Mouse (Mus musculus): ENCODE data around the gene Erbb4. TPM values are rescaled to one million over a fixed set of nuclear protein-coding genes. Genes with fewer than 3 reads are reported as not detected.

Erbb4 gene
- total RNA-seq, 2 experiments from 2014 or later = 0.78 to 0.88 TPM

- intact Hi-C loops (cut with DNase I; ENCODE audit: low total_unique reads) = no loop called here
- DNase-seq = no peak
These were observed 61.5 kb downstream of the Erbb4 start for GRCm38 (mm10) chr1:69046228-69046978.

GRCm38 (mm10) chr1:69027816-69028215 lies 80.0 kb downstream of the Erbb4 start:
- no peak for DNase-seq
- intact Hi-C loops (cut with DNase I; ENCODE audit: low total_unique reads) = no loop called here

- intact Hi-C loops (cut with DNase I; ENCODE audit: low total_unique reads) = no loop called here
These were observed 83.0 kb downstream of the Erbb4 start for GRCm38 (mm10) chr1:69024858-69025257.

GRCm38 (mm10) chr1:69023157-69023925 lies 84.5 kb downstream of the Erbb4 start:
- DNase-seq = no peak
- intact Hi-C loops (cut with DNase I; ENCODE audit: low total_unique reads) = no loop called here

More at GRCm38 (mm10) chr1:69024858-69025257, 83.0 kb downstream of the Erbb4 start:
- no peak for DNase-seq

- no peak for DNase-seq
- intact Hi-C loops (cut with DNase I; ENCODE audit: low total_unique reads) = no loop called here
These were observed 97.9 kb downstream of the Erbb4 start for GRCm38 (mm10) chr1:69009800-69010505.

- no peak for DNase-seq
- intact Hi-C loops (cut with DNase I; ENCODE audit: low total_unique reads) = no loop called here
These were observed 106.5 kb downstream of the Erbb4 start for GRCm38 (mm10) chr1:69001371-69001770.

GRCm38 (mm10) chr1:68979251-68979650 lies 128.6 kb downstream of the Erbb4 start:
- no peak for DNase-seq
- intact Hi-C loops (cut with DNase I; ENCODE audit: low total_unique reads) = no loop called here

GRCm38 (mm10) chr1:68978571-68978970 lies 129.3 kb downstream of the Erbb4 start:
- DNase-seq = no peak

GRCm38 (mm10) chr1:68973355-68974127 lies 134.3 kb downstream of the Erbb4 start:
- no peak for DNase-seq
- intact Hi-C loops (cut with DNase I; ENCODE audit: low total_unique reads) = no loop called here

More at GRCm38 (mm10) chr1:68978571-68978970, 129.3 kb downstream of the Erbb4 start:
- intact Hi-C loops (cut with DNase I; ENCODE audit: low total_unique reads) = no loop called here

- no peak for DNase-seq
- intact Hi-C loops (cut with DNase I; ENCODE audit: low total_unique reads) = no loop called here
These were observed 143.7 kb downstream of the Erbb4 start for GRCm38 (mm10) chr1:68964127-68964526.

- DNase-seq = no peak
- intact Hi-C loops (cut with DNase I; ENCODE audit: low total_unique reads) = no loop called here
These were observed 146.3 kb downstream of the Erbb4 start for GRCm38 (mm10) chr1:68961365-68962116.

- intact Hi-C loops (cut with DNase I; ENCODE audit: low total_unique reads) = no loop called here
- no peak for DNase-seq
These were observed 150.9 kb downstream of the Erbb4 start for GRCm38 (mm10) chr1:68956766-68957533.

- no peak for DNase-seq
- intact Hi-C loops (cut with DNase I; ENCODE audit: low total_unique reads) = no loop called here
These were observed 152.4 kb downstream of the Erbb4 start for GRCm38 (mm10) chr1:68955482-68955881.

- intact Hi-C loops (cut with DNase I; ENCODE audit: low total_unique reads) = no loop called here
- DNase-seq = no peak
These were observed 164.7 kb downstream of the Erbb4 start for GRCm38 (mm10) chr1:68943141-68943540.

GRCm38 (mm10) chr1:68934804-68935203 lies 173.1 kb downstream of the Erbb4 start:
- intact Hi-C loops (cut with DNase I; ENCODE audit: low total_unique reads) = no loop called here
- DNase-seq = no peak

- intact Hi-C loops (cut with DNase I; ENCODE audit: low total_unique reads) = no loop called here
- no peak for DNase-seq
These were observed 174.4 kb downstream of the Erbb4 start for GRCm38 (mm10) chr1:68933330-68934065.

GRCm38 (mm10) chr1:68917828-68918227 lies 190.0 kb downstream of the Erbb4 start:
- no peak for DNase-seq
- intact Hi-C loops (cut with DNase I; ENCODE audit: low total_unique reads) = no loop called here

Measured in gastrocnemius, postnatal 14 days (tissue).